ENCODE assay signal across 13 mouse cellular contexts in genomic region chr9:50365059-50365780, GRCm38 (mm10). TPM values are rescaled to one million over a fixed set of nuclear protein-coding genes. Genes with fewer than 3 reads are reported as not detected.
DNase-seq lines count a peak whose midpoint lies in the region; ATAC-seq and TF ChIP-seq lines count a peak whose summit lies in the region.
"Had no signal": no experiment of that assay in that cellular context is flagged by ENCODE, and none has a peak within 500 bp of the region (broad histone marks: within the 10 kb centered on the region; RNA-seq: fewer than 3 reads in every experiment).

No protein-coding gene starts in this region.

- peak; percentile 48; the same call in 1 of the 2 replicates for ATAC-seq in neural tube, embryonic 12.5 days (ENCODE audit: low FRiP score, low read depth)
- ATAC-seq in stomach, postnatal 0 days (ENCODE audit: low FRiP score, low TSS enrichment): 0 out of 2 replicates have a peak, but pooled peaks have one; percentile 47

- H3K4me3 ChIP-seq in neural tube, embryonic 12.5 days: no peak overlapping the region
- no peak overlapping the region for H3K4me3 ChIP-seq in stomach, postnatal 0 days (ENCODE audit: low read depth, low read length)
- H3K4me3 ChIP-seq: forebrain, embryonic 12.5 days had no signal

- H3K4me2 ChIP-seq in neural tube, embryonic 12.5 days (replicated peaks): no peak overlapping the region
- H3K4me2 ChIP-seq in stomach, postnatal 0 days (replicated peaks; ENCODE audit: low read depth): no peak overlapping the region
- H3K4me2 ChIP-seq: forebrain, embryonic 12.5 days had no signal

- no peak overlapping the region for H3K27ac ChIP-seq in neural tube, embryonic 12.5 days
- H3K27ac ChIP-seq in stomach, postnatal 0 days (replicated peaks): no peak overlapping the region
- H3K27ac ChIP-seq: forebrain, embryonic 12.5 days had no signal

- no peaks in the 10 kb centered on the region for H3K9me3 ChIP-seq in neural tube, embryonic 12.5 days
- no peaks in the 10 kb centered on the region for H3K9me3 ChIP-seq in stomach, postnatal 0 days (ENCODE audit: control insufficient read depth, low read length)
- H3K9me3 ChIP-seq: forebrain, embryonic 12.5 days had no signal

- H3K27me3 ChIP-seq in neural tube, embryonic 12.5 days (replicated peaks): no peaks in the 10 kb centered on the region
- H3K27me3 ChIP-seq in stomach, postnatal 0 days (ENCODE audit: control insufficient read depth, insufficient read depth, low read length): no peaks in the 10 kb centered on the region

- H3K9ac ChIP-seq in neural tube, embryonic 12.5 days: no peak overlapping the region
- no peak overlapping the region for H3K9ac ChIP-seq in stomach, postnatal 0 days (ENCODE audit: low read length)
- H3K9ac ChIP-seq: forebrain, embryonic 12.5 days had no signal

- WGBS in neural tube, embryonic 12.5 days: 43% methylated on average over 11 of the region's 11 CpGs
- 45% methylated on average over 11 of the region's 11 CpGs for WGBS in stomach, postnatal 0 days

- DNase-seq in adrenal gland, adult (ENCODE audit: inconsistent age in 2 of 2, low spot score in 1 of 2): peak; percentile 51 to 64
- DNase-seq in adrenal gland, postnatal 4 days (ENCODE audit: low spot score in 2 of 2): no peak
- DNase-seq in neural tube, embryonic 10.5 days (ENCODE audit: extremely low spot score, low spot score): no peak
- DNase-seq in kidney, postnatal 25 days: peak; percentile 59 to 86
- peak; percentile 32 for DNase-seq in stomach, postnatal 0 days (ENCODE audit: low spot score)
- DNase-seq in right cerebral cortex, adult 18-20 months: no peak
- DNase-seq in layer of hippocampus, adult 9-10 months (ENCODE audit: low spot score): no peak
- DNase-seq: heart, postnatal 14 days; left cerebral cortex, postnatal 4 days; lung, postnatal 10 days; right cerebral cortex, postnatal 14 days had no signal

- TF ChIP-seq CTCF in stomach, postnatal 0 days (IDR thresholded peaks at IDR 0.05; ENCODE audit: low read depth): no peak

- TF ChIP-seq EP300 in stomach, postnatal 0 days (optimal IDR thresholded peaks at IDR 0.05): no peak

- no peaks in the 10 kb centered on the region for H3K36me3 ChIP-seq in neural tube, embryonic 12.5 days
- no peaks in the 10 kb centered on the region for H3K36me3 ChIP-seq in stomach, postnatal 0 days (ENCODE audit: control insufficient read depth, insufficient read depth, low read length)
- H3K36me3 ChIP-seq: forebrain, embryonic 12.5 days had no signal

- peaks cover 7% of the 10 kb centered on the region for H3K4me1 ChIP-seq in neural tube, embryonic 12.5 days
- H3K4me1 ChIP-seq in stomach, postnatal 0 days (replicated peaks; ENCODE audit: control insufficient read depth, insufficient read depth): no peaks in the 10 kb centered on the region
- H3K4me1 ChIP-seq: forebrain, embryonic 12.5 days had no signal

RNA-seq across cellular contexts. Expression of gene Rpl10-ps3, which starts 20.5 kb away (rescaled TPM):
- 1,000 to 10,000 TPM; 1,124 to 1,153 TPM for total RNA-seq in adrenal gland, postnatal 4 days (2021)
- 122 and 131 TPM in 2 replicates for polyA plus RNA-seq in neural tube, embryonic 12.5 days (2016; fragmentation: Nextera tagmentation; extraction: Ambion mirVana)
- 215 and 244 TPM in 2 replicates for polyA plus RNA-seq in stomach, postnatal 0 days (2015; fragmentation: Nextera tagmentation; extraction: Ambion mirVana)

Comparison
In these comparisons a context has a peak if more than half of its experiments do, and no peak if none do; other contexts are left out.
1. DNase-seq: peak in adrenal gland, adult (2 of 2), kidney, postnatal 25 days (2 of 2) and stomach, postnatal 0 days (single experiment); none in adrenal gland, postnatal 4 days (0 of 2), neural tube, embryonic 10.5 days (single experiment), right cerebral cortex, adult 18-20 months (single experiment) and layer of hippocampus, adult 9-10 months (single experiment).